Mouse (Mus musculus): ENCODE measurements around the gene Gm21985. TPM values are rescaled to one million over a fixed set of nuclear protein-coding genes. Genes with fewer than 3 reads are reported as not detected.
A peak's percentile ranks its signal among the peaks of the same experiment; 100 is the strongest.

Gene Gm21985
- polyA plus RNA-seq, 1 experiment from 2014 or later = not detected

GRCm38 (mm10) chr2:112246193-112246592 lies 19.9 kb upstream of the Gm21985 start:
- Histone ChIP-seq H3K4me2 (no peak overlapping the region), H3K4me1 (replicated peaks) (peaks cover 2% of the 10 kb centered on the region), H3K9ac (no peak overlapping the region), H3K27ac (no peak overlapping the region), H3K36me3 (peaks cover 59% of the 10 kb centered on the region), H3K9me3 (no peaks in the 10 kb centered on the region), H3K27me3 (0 out of 2 replicates have a peak, but pooled peaks cover 1% of the 10 kb centered on the region), H3K4me3 (no peak overlapping the region)
- WGBS = 97% methylated on average over 6 of the region's 6 CpGs
- peak; percentile 41; the same call in 1 of the 2 replicates for ATAC-seq (ENCODE audit: low FRiP score)

- ATAC-seq (ENCODE audit: low FRiP score) = no peak
- Histone ChIP-seq H3K4me1 (replicated peaks) (no peaks in the 10 kb centered on the region), H3K27me3 (no peaks in the 10 kb centered on the region), H3K27ac (no peak overlapping the region), H3K4me3 (no peak overlapping the region), H3K9me3 (no peaks in the 10 kb centered on the region), H3K4me2 (no peak overlapping the region), H3K9ac (no peak overlapping the region), H3K36me3 (peaks cover 59% of the 10 kb centered on the region)
- WGBS = 87% methylated on average over 10 of the region's 10 CpGs
These were observed 18.8 kb upstream of the Gm21985 start for GRCm38 (mm10) chr2:112247323-112247722.

GRCm38 (mm10) chr2:112249780-112250453 lies 16.2 kb upstream of the Gm21985 start:
- H3K27ac ChIP-seq = no peak overlapping the region
- no peak for ATAC-seq (ENCODE audit: low FRiP score)
- H3K36me3 ChIP-seq = peaks cover 40% of the 10 kb centered on the region
- H3K9ac ChIP-seq = no peak overlapping the region
- no peak overlapping the region for H3K4me2 ChIP-seq
- no peaks in the 10 kb centered on the region for H3K9me3 ChIP-seq
- H3K27me3 ChIP-seq = no peaks in the 10 kb centered on the region
- H3K4me1 ChIP-seq (replicated peaks) = no peaks in the 10 kb centered on the region
- WGBS = 95% methylated on average over 10 of the region's 10 CpGs
- H3K4me3 ChIP-seq = no peak overlapping the region

- Histone ChIP-seq H3K27ac (no peak overlapping the region), H3K36me3 (0 out of 2 replicates have a peak, but pooled peaks cover 2% of the 10 kb centered on the region), H3K27me3 (no peaks in the 10 kb centered on the region), H3K4me3 (no peak overlapping the region), H3K9ac (no peak overlapping the region), H3K4me1 (replicated peaks) (no peaks in the 10 kb centered on the region), H3K9me3 (no peaks in the 10 kb centered on the region), H3K4me2 (no peak overlapping the region)
- WGBS = 74% methylated on average over 7 of the region's 7 CpGs
- no peak for ATAC-seq (ENCODE audit: low FRiP score)
These were observed 11.2 kb upstream of the Gm21985 start for GRCm38 (mm10) chr2:112254675-112255515.

GRCm38 (mm10) chr2:112259241-112259962 lies 6.7 kb upstream of the Gm21985 start, which contains the start of gene Nutm1:
Gene Nutm1 (minus strand): TSS chr2:112259291.
- peaks cover 17% of the 10 kb centered on the region for H3K4me1 ChIP-seq (replicated peaks)
- H3K4me2 ChIP-seq = no peak within 1 kb of the TSS
- H3K27me3 ChIP-seq = no peaks in the 10 kb centered on the region
- no peak for ATAC-seq (ENCODE audit: low FRiP score)
- H3K4me3 ChIP-seq = no peak within 1 kb of the TSS
- no peak within 1 kb of the TSS for H3K9ac ChIP-seq
- H3K36me3 ChIP-seq = no peaks in the 10 kb centered on the region
- H3K27ac ChIP-seq = no peak within 1 kb of the TSS
- H3K9me3 ChIP-seq = no peaks in the 10 kb centered on the region
- WGBS = 79% methylated on average over 10 of the region's 10 CpGs

GRCm38 (mm10) chr2:112261748-112262653 lies 4.1 kb upstream of the Gm21985 start, which contains the start of gene Nop10:
Gene Nop10 (plus strand): TSS chr2:112261926.
- Histone ChIP-seq H3K4me1 (replicated peaks) (peaks cover 29% of the 10 kb centered on the region), H3K36me3 (no peaks in the 10 kb centered on the region), H3K27ac (peak within 1 kb of the TSS; percentile 83), H3K9me3 (no peaks in the 10 kb centered on the region), H3K27me3 (no peaks in the 10 kb centered on the region), H3K4me2 (peak within 1 kb of the TSS; percentile 68), H3K9ac (peak within 1 kb of the TSS; percentile 71), H3K4me3 (peak within 1 kb of the TSS; percentile 56)
- WGBS = under 1% methylated on average over 36 of the region's 36 CpGs
- ATAC-seq (ENCODE audit: low FRiP score) = peak; percentile 69

GRCm38 (mm10) chr2:112262779-112263295 lies 3.3 kb upstream of the Gm21985 start:
- H3K27ac ChIP-seq = no peak overlapping the region
- WGBS = 40% methylated on average over 4 of the region's 4 CpGs

GRCm38 (mm10) chr2:112264364-112264763 lies 1.8 kb upstream of the Gm21985 start:
- H3K27me3 ChIP-seq = no peaks in the 10 kb centered on the region
- H3K36me3 ChIP-seq = no peaks in the 10 kb centered on the region
- no peak overlapping the region for H3K4me3 ChIP-seq
- no peak overlapping the region for H3K27ac ChIP-seq
- no peak overlapping the region for H3K9ac ChIP-seq
- H3K4me2 ChIP-seq = no peak overlapping the region
- peaks cover 48% of the 10 kb centered on the region for H3K4me1 ChIP-seq (replicated peaks)
- no peaks in the 10 kb centered on the region for H3K9me3 ChIP-seq
- no peak for ATAC-seq (ENCODE audit: low FRiP score)
- WGBS = 81% methylated on average over 4 of the region's 4 CpGs

More at GRCm38 (mm10) chr2:112262779-112263295, 3.3 kb upstream of the Gm21985 start:
- peak overlapping the region; percentile 68 for H3K4me2 ChIP-seq
- peaks cover 37% of the 10 kb centered on the region for H3K4me1 ChIP-seq (replicated peaks)
- H3K9ac ChIP-seq = peak overlapping the region; percentile 71
- no peak for ATAC-seq (ENCODE audit: low FRiP score)
- H3K36me3 ChIP-seq = no peaks in the 10 kb centered on the region
- H3K4me3 ChIP-seq = peak overlapping the region; percentile 56
- no peaks in the 10 kb centered on the region for H3K27me3 ChIP-seq
- H3K9me3 ChIP-seq = no peaks in the 10 kb centered on the region

- Histone ChIP-seq H3K9me3 (no peaks in the 10 kb centered on the region), H3K27me3 (no peaks in the 10 kb centered on the region), H3K4me1 (replicated peaks) (peaks cover 55% of the 10 kb centered on the region), H3K9ac (peak within 1 kb of the TSS; percentile 87), H3K36me3 (no peaks in the 10 kb centered on the region), H3K4me2 (peak within 1 kb of the TSS; percentile 91), H3K4me3 (peak within 1 kb of the TSS; percentile 65), H3K27ac (peak within 1 kb of the TSS; percentile 96)
- under 1% methylated on average over 62 of the region's 85 CpGs for WGBS
- peak; percentile 93 for ATAC-seq (ENCODE audit: low FRiP score)
These were observed 469 bp upstream of the Gm21985 start, which contains the start of gene Slc12a6 for GRCm38 (mm10) chr2:112265448-112266241. Gene Slc12a6 (plus strand): TSS chr2:112265825.

GRCm38 (mm10) chr2:112266780-112267179 lies 666 bp downstream of the Gm21985 start:
- 43% methylated on average over 10 of the region's 10 CpGs for WGBS

More at GRCm38 (mm10) chr2:112266780-112267179, 666 bp downstream of the Gm21985 start:
- Histone ChIP-seq H3K9me3 (no peaks in the 10 kb centered on the region), H3K27me3 (no peaks in the 10 kb centered on the region), H3K27ac (no peak overlapping the region; the same call in 1 of the 2 replicates), H3K9ac (peak overlapping the region; percentile 87), H3K36me3 (no peaks in the 10 kb centered on the region), H3K4me3 (peak overlapping the region; percentile 65), H3K4me2 (peak overlapping the region; percentile 91), H3K4me1 (replicated peaks) (peaks cover 61% of the 10 kb centered on the region)
- no peak for ATAC-seq (ENCODE audit: low FRiP score)

Measured in hindbrain, embryonic 13.5 days (tissue).